Mouse (Mus musculus): Measurements from ENCODE around the gene Abcg1. TPM values are rescaled to one million over a fixed set of nuclear protein-coding genes. Genes with fewer than 3 reads are reported as not detected.

Abcg1 gene
- total and polyA plus RNA-seq, 2 experiments from 2014 or later, result 9.6 to 11.3 TPM

DNA sequence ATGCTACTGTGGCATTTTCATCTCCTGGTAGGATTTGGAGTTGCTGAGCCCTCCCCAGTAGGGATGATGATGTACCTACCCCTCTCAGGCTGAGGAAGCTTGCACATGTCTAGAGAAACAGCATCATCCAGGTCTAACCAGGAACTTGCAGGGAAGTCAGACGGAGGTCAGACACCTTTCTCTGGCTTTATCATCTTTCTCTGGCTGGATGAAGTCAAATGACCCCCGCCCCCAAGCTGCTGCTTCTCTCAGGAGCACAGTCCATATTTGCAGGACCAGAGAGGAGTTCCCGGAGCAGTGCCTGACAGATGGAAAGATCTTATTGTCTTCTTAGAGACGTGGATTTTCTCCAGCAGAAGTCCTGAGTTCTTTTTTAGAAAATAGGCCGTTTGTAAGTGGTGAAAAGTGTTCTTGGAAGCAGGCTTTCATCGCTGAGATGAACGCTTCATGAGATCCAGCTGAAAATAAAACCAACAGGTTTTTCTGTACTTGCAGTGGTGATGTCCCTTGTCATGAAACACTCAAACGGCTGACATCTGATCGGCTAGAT, 28.6 kb upstream of the Abcg1 start:
- H3K27ac ChIP-seq (ENCODE audit: low read depth), result no peak overlapping the region
- TF ChIP-seq EP300 (IDR thresholded peaks at IDR 0.05; ENCODE audit: low read depth) (no peak), CTCF (IDR thresholded peaks at IDR 0.05; ENCODE audit: low read depth) (no peak)

DNA sequence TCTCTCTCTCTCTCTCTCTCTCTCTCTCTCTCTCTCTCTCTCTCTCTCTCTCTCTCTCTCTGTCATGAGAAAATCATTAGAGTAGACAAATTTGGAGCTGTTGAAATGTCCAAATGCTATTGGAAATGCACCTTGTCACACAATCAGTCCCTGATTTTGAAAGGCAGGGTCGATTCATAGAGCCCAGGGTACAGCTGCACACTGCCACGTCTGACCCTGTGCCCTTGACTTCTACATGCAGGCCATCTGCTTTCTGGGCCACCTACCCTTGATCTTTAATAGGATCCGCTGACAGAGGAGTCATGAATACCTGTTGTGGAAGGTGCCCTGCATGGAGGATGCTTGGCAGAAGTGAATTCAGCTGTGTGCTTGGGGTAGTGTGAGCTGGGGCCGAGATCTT, 28.1 kb upstream of the Abcg1 start:
- peaks cover 12% of the 10 kb centered on the region for H3K4me1 ChIP-seq (ENCODE audit: control insufficient read depth, insufficient read depth)
- DNase-seq (ENCODE audit: low spot score) (no peak), ATAC-seq (ENCODE audit: insufficient read depth, low read depth) (no peak)
- H3K9me3 ChIP-seq (replicated peaks; ENCODE audit: control insufficient read depth, low read length), result peaks cover 7% of the 10 kb centered on the region; the same call in 1 of the 2 replicates
- 71% methylated on average over 4 of the region's 4 CpGs for WGBS
- H3K27me3 ChIP-seq (ENCODE audit: control insufficient read depth, insufficient read depth, low read length), result no peaks in the 10 kb centered on the region
- H3K4me2 ChIP-seq (ENCODE audit: low read depth, low read length), result no peak overlapping the region
- no peak overlapping the region for H3K4me3 ChIP-seq (ENCODE audit: low read depth, low read length)
- H3K27ac ChIP-seq (ENCODE audit: low read depth), result no peak overlapping the region
- H3K36me3 ChIP-seq (replicated peaks; ENCODE audit: control insufficient read depth, insufficient read depth, low read length), result no peaks in the 10 kb centered on the region
- TF ChIP-seq EP300 (IDR thresholded peaks at IDR 0.05; ENCODE audit: low read depth), result no peak
- no peak for TF ChIP-seq CTCF (IDR thresholded peaks at IDR 0.05; ENCODE audit: low read depth)
- H3K9ac ChIP-seq (replicated peaks; ENCODE audit: low read depth, low read length), result no peak overlapping the region

More for the DNA sequence above, 28.6 kb upstream of the Abcg1 start:
- H3K4me3 ChIP-seq (ENCODE audit: low read depth, low read length), result no peak overlapping the region
- H3K4me1 ChIP-seq (ENCODE audit: control insufficient read depth, insufficient read depth), result peaks cover 8% of the 10 kb centered on the region
- H3K4me2 ChIP-seq (ENCODE audit: low read depth, low read length), result no peak overlapping the region
- peaks cover 7% of the 10 kb centered on the region; the same call in 1 of the 2 replicates for H3K9me3 ChIP-seq (replicated peaks; ENCODE audit: control insufficient read depth, low read length)
- H3K9ac ChIP-seq (replicated peaks; ENCODE audit: low read depth, low read length), result no peak overlapping the region
- no peaks in the 10 kb centered on the region for H3K36me3 ChIP-seq (replicated peaks; ENCODE audit: control insufficient read depth, insufficient read depth, low read length)
- DNase-seq (ENCODE audit: low spot score) (no peak), ATAC-seq (ENCODE audit: insufficient read depth, low read depth) (no peak)
- WGBS, result 58% methylated on average over 9 of the region's 9 CpGs
- no peaks in the 10 kb centered on the region for H3K27me3 ChIP-seq (ENCODE audit: control insufficient read depth, insufficient read depth, low read length)

- no peak overlapping the region for H3K27ac ChIP-seq (ENCODE audit: low read depth)
- ATAC-seq (ENCODE audit: insufficient read depth, low read depth), result no peak
- 81% methylated on average over 4 of the region's 4 CpGs for WGBS
- H3K4me2 ChIP-seq (ENCODE audit: low read depth, low read length), result no peak overlapping the region
- H3K36me3 ChIP-seq (replicated peaks; ENCODE audit: control insufficient read depth, insufficient read depth, low read length), result no peaks in the 10 kb centered on the region
- H3K4me3 ChIP-seq (ENCODE audit: low read depth, low read length), result no peak overlapping the region
- H3K4me1 ChIP-seq (ENCODE audit: control insufficient read depth, insufficient read depth), result peaks cover 19% of the 10 kb centered on the region
- DNase-seq (ENCODE audit: low spot score), result no peak
- peaks cover 7% of the 10 kb centered on the region; the same call in 1 of the 2 replicates for H3K9me3 ChIP-seq (replicated peaks; ENCODE audit: control insufficient read depth, low read length)
- no peaks in the 10 kb centered on the region for H3K27me3 ChIP-seq (ENCODE audit: control insufficient read depth, insufficient read depth, low read length)
- H3K9ac ChIP-seq (replicated peaks; ENCODE audit: low read depth, low read length), result no peak overlapping the region
- TF ChIP-seq EP300 (IDR thresholded peaks at IDR 0.05; ENCODE audit: low read depth) (no peak), CTCF (IDR thresholded peaks at IDR 0.05; ENCODE audit: low read depth) (no peak)
Observed at GRCm38 (mm10) chr17:31032341-31032740, 25.1 kb upstream of the Abcg1 start.

DNA sequence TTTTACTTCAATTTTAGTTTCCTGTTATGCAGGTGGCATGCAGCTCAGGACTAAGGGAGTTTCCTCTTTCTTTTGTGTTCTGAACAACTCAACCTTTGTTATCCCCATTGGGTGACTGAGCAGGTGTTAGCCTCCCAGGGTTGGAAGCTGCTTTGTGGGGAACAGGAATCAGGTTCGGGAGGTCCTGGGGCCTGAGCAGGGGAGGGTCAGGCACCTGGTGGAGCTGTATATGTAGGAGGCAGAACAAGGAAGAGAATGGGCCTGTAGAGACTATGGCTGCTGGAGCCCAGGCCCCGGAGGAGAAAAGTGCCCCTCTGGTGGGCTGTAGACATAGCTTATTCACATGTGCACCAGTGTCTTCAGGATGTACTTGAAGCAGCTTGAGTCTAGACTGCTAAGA, 24.2 kb upstream of the Abcg1 start:
- no peaks in the 10 kb centered on the region for H3K27me3 ChIP-seq (ENCODE audit: control insufficient read depth, insufficient read depth, low read length)
- H3K9me3 ChIP-seq (replicated peaks; ENCODE audit: control insufficient read depth, low read length), result peaks cover 7% of the 10 kb centered on the region; the same call in 1 of the 2 replicates
- no peak overlapping the region for H3K9ac ChIP-seq (replicated peaks; ENCODE audit: low read depth, low read length)
- no peak for TF ChIP-seq EP300 (IDR thresholded peaks at IDR 0.05; ENCODE audit: low read depth)
- no peak for TF ChIP-seq CTCF (IDR thresholded peaks at IDR 0.05; ENCODE audit: low read depth)
- no peak overlapping the region for H3K4me2 ChIP-seq (ENCODE audit: low read depth, low read length)
- ATAC-seq (ENCODE audit: insufficient read depth, low read depth), result no peak
- H3K4me3 ChIP-seq (ENCODE audit: low read depth, low read length), result no peak overlapping the region
- H3K36me3 ChIP-seq (replicated peaks; ENCODE audit: control insufficient read depth, insufficient read depth, low read length), result no peaks in the 10 kb centered on the region
- peaks cover 19% of the 10 kb centered on the region for H3K4me1 ChIP-seq (ENCODE audit: control insufficient read depth, insufficient read depth)
- 53% methylated on average over 2 of the region's 2 CpGs for WGBS
- H3K27ac ChIP-seq (ENCODE audit: low read depth), result peak overlapping the region; percentile 14; the same call in 1 of the 2 replicates
- no peak for DNase-seq (ENCODE audit: low spot score)

- H3K4me2 ChIP-seq (ENCODE audit: low read depth, low read length), result peak overlapping the region; percentile 27; the same call in 1 of the 2 replicates
- peaks cover 19% of the 10 kb centered on the region for H3K4me1 ChIP-seq (ENCODE audit: control insufficient read depth, insufficient read depth)
- H3K27me3 ChIP-seq (ENCODE audit: control insufficient read depth, insufficient read depth, low read length), result no peaks in the 10 kb centered on the region
- TF ChIP-seq EP300 (IDR thresholded peaks at IDR 0.05; ENCODE audit: low read depth) (no peak), CTCF (IDR thresholded peaks at IDR 0.05; ENCODE audit: low read depth) (no peak)
- WGBS, result 18% methylated on average over 5 of the region's 5 CpGs
- ATAC-seq (ENCODE audit: insufficient read depth, low read depth) (peak; percentile 82), DNase-seq (ENCODE audit: low spot score) (peak; percentile 47)
- peaks cover 7% of the 10 kb centered on the region; the same call in 1 of the 2 replicates for H3K9me3 ChIP-seq (replicated peaks; ENCODE audit: control insufficient read depth, low read length)
- no peaks in the 10 kb centered on the region for H3K36me3 ChIP-seq (replicated peaks; ENCODE audit: control insufficient read depth, insufficient read depth, low read length)
- no peak overlapping the region for H3K4me3 ChIP-seq (ENCODE audit: low read depth, low read length)
- H3K27ac ChIP-seq (ENCODE audit: low read depth), result peak overlapping the region; percentile 67
- H3K9ac ChIP-seq (replicated peaks; ENCODE audit: low read depth, low read length), result no peak overlapping the region
Observed at GRCm38 (mm10) chr17:31034165-31034564, 23.3 kb upstream of the Abcg1 start.

All from heart, postnatal 0 days (tissue).